Mouse (Mus musculus) midbrain, embryonic 10.5 days (tissue): ENCODE results near the gene Ttyh3. TPM values are rescaled to one million over a fixed set of nuclear protein-coding genes. Genes with fewer than 3 reads are reported as not detected.

ENCODE experiments used
- DNase-seq: peaks from one replicate; pipeline ENCODE4 v3.0.0-alpha.2; 2017; ENCODE audit warnings: low spot score
- H3K27ac ChIP-seq: fragments of 300-500 bp; sonication (generic); replicated peaks from 2 replicates; pipeline ENCODE4 v1.5.1; 2016; ENCODE audit warnings: mild to moderate bottlenecking
- H3K27me3 ChIP-seq: fragments of 300-500 bp; sonication (generic); 2 replicates; pipeline ENCODE4 v1.6.1; 2016; ENCODE audit warnings: low read depth, mild to moderate bottlenecking; ENCODE audit not compliant: poor library complexity, severe bottlenecking
- H3K36me3 ChIP-seq: fragments of 300-500 bp; sonication (generic); 2 replicates; pipeline ENCODE4 v1.6.1; 2016; ENCODE audit warnings: mild to moderate bottlenecking, moderate library complexity
- H3K4me1 ChIP-seq: fragments of 300-500 bp; sonication (generic); 2 replicates; pipeline ENCODE4 v1.6.1; 2016
- H3K4me3 ChIP-seq: fragments of 300-500 bp; sonication (generic); 2 replicates; pipeline ENCODE4 v1.5.1; 2016; ENCODE audit warnings: mild to moderate bottlenecking, moderate library complexity
- H3K9me3 ChIP-seq: fragments of 300-500 bp; sonication (generic); replicated peaks from 2 replicates; pipeline ENCODE4 v1.6.1; 2016; ENCODE audit warnings: mild to moderate bottlenecking
- WGBS: fragments of 180-500 bp; shearing (Covaris S2); methylation state at CpG from one replicate; pipeline ENCODE4 v1.1.7; 2016; 5-methylcytosine and 5-hydroxymethylcytosine counted together
- polyA plus RNA-seq: library from polyadenylated mRNA; unstranded; fragments of >200 nt; fragmentation: Nextera tagmentation; extraction: Ambion mirVana; gene quantifications from 2 replicates; pipeline ENCODE4 v1.2.1, GENCODE M21; 2016

Ttyh3 gene
- polyA plus RNA-seq, 1 experiment from 2014 or later, result 28.6 TPM

DNA sequence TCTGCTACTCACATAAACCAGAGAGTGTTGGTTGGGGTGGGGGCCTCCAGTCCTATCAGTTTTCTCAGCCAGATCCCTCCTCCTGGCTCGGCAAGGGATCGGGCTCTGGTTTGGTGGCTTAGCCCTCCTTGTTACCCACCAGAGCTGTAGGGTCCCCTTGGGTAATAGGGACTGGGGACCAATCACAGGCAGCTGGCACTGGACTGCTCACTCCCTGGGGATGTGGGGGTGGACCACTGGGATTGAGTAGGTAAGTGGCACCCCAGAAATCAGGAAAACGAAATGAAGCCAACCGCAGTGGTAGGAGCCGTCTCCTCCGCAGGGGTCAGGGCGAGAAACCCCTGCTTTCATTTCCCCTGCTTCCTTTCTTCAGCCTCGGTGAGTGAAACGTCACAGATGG is 27.7 kb downstream of the Ttyh3 start:
- H3K4me3 ChIP-seq, result no peak overlapping the region
- DNase-seq, result no peak
- no peaks in the 10 kb centered on the region for H3K9me3 ChIP-seq
- 72% methylated on average over 9 of the region's 9 CpGs for WGBS
- H3K4me1 ChIP-seq, result peaks cover 22% of the 10 kb centered on the region
- H3K36me3 ChIP-seq, result peaks cover 74% of the 10 kb centered on the region
- peak overlapping the region; percentile 38; the same call in 1 of the 2 replicates for H3K27ac ChIP-seq
- no peaks in the 10 kb centered on the region for H3K27me3 ChIP-seq

DNA sequence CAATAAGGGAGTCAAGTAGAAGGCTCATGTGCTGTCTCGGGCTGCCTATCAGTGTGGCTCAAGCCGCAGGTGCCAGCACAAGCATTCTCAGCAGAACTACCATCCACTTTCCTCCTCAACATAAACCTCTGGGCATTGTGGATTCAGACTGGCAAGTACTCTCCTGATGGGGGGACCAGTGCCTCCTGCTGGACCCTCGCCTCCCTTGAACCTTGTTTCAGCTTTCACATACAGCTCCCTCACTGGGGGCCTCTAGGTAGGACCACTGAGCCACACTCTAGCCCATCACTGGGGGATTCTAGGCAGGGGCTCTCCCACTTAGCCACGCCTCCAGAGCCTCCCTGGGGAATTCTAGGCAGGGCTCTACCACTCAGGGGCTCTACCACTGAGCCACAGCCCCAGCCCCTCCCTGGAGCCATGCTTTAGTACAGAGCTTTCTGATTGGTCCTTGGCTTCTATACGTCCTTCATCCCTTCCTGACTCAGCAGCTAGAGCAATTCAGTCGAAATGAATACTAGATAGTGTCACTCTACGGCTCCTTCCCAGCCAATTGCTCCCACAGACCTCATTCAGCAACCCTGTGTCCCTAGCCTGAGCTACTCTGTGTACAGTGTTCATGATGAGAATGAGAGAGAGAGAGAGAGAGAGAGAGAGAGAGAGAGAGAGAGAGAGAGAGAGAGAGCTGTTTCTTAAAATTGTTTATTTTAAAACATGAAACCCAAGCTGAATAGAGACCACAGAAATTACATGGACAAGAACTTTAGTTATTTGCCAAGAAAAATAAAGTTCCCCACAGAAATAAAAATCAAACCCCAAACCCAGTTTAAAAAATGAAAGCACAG is 28.7 kb downstream of the Ttyh3 start:
- Histone ChIP-seq H3K4me3 (no peak overlapping the region), H3K27ac (0 out of 2 replicates have a peak overlapping the region, but pooled peaks have one; percentile 10), H3K9me3 (no peaks in the 10 kb centered on the region), H3K36me3 (peaks cover 73% of the 10 kb centered on the region), H3K27me3 (no peaks in the 10 kb centered on the region), H3K4me1 (peaks cover 25% of the 10 kb centered on the region)
- DNase-seq, result peak; percentile 48
- WGBS, result 64% methylated on average over 7 of the region's 7 CpGs

DNA sequence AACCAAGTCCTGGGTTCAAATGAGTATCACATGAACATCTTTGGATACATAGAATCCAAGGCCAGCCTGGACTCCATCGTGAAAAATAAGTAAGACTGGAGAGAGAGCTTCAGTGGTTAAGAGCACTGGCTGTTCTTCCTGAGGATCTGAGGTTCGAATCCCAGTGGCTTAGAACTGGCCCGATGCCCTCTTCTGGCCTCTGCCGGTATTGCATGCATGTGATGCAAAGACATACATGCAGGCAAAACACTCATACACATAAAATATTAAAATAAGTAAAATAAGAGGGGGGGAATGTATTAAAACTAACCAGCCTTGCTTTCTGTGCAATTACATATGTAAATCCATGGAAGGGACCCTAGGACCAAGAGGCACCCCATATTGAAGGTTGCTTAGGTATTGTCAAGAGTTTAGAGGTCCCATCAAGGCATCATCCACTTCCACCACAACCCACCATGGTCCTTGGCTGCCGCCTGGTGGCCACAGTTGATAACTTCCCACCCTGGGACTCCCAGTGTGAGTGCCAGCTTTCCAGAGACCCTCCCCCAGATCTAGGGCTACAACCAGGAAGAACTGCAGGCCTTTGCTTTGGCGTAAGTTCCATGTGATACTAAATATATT is 29.6 kb downstream of the Ttyh3 start:
- no peak overlapping the region for H3K27ac ChIP-seq
- H3K4me3 ChIP-seq, result no peak overlapping the region
- H3K9me3 ChIP-seq, result no peaks in the 10 kb centered on the region
- 22% methylated on average over 6 of the region's 6 CpGs for WGBS
- peaks cover 33% of the 10 kb centered on the region for H3K4me1 ChIP-seq
- H3K36me3 ChIP-seq, result peaks cover 73% of the 10 kb centered on the region
- peak; percentile 87 for DNase-seq
- no peaks in the 10 kb centered on the region for H3K27me3 ChIP-seq

DNA sequence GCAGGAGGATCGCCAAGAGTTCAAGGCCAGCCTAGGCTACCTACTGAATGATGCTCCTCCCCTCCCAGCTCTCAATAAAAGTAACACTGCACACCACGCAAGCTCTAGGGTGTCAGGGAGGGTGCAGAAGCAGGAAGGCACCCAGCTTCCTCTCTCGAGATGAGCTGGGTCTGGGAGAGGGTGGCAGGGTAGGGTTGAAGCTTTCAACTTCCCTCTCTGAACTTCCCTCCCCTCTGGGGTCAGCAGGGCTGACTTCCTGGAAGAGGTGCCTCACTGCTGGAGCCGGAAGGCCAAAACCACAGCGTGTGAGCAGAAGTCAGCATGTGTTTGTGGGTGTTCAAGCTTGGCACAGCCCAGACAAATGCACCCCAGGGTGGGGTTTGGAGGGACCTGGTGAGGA is 31.1 kb downstream of the Ttyh3 start:
- H3K27ac ChIP-seq, result peak overlapping the region; percentile 33
- H3K4me3 ChIP-seq, result no peak overlapping the region
- H3K36me3 ChIP-seq, result peaks cover 73% of the 10 kb centered on the region
- WGBS, result 81% methylated on average over 5 of the region's 5 CpGs
- no peak for DNase-seq
- peaks cover 43% of the 10 kb centered on the region for H3K4me1 ChIP-seq
- H3K27me3 ChIP-seq, result peaks cover 6% of the 10 kb centered on the region; the same call in 1 of the 2 replicates
- H3K9me3 ChIP-seq, result no peaks in the 10 kb centered on the region

DNA sequence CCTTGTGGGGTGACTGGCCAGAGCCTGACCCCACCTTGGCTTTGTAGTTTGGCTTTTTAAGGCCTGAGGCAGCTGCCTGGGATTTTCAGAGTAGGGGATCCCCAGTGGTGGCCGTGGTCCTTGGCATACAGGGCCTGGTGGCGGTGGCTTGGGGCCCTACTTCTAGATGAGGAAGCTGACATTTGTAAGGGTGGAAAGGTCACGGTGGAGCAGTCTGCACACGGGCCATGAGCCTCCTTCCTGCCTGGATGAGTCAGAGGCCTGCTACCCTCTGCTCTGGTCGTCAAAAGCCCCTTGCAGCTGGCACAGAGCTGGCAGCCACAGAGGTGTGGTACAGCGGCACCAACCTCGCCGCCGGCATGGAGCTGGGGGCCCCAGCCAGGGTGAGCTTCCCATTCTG is 32.1 kb downstream of the Ttyh3 start:
- Histone ChIP-seq H3K9me3 (no peaks in the 10 kb centered on the region), H3K4me1 (peaks cover 48% of the 10 kb centered on the region), H3K27me3 (peaks cover 14% of the 10 kb centered on the region), H3K36me3 (peaks cover 71% of the 10 kb centered on the region), H3K4me3 (0 out of 2 replicates have a peak overlapping the region, but pooled peaks have one; percentile 9), H3K27ac (peak overlapping the region; percentile 69)
- 78% methylated on average over 9 of the region's 9 CpGs for WGBS
- DNase-seq, result no peak

DNA sequence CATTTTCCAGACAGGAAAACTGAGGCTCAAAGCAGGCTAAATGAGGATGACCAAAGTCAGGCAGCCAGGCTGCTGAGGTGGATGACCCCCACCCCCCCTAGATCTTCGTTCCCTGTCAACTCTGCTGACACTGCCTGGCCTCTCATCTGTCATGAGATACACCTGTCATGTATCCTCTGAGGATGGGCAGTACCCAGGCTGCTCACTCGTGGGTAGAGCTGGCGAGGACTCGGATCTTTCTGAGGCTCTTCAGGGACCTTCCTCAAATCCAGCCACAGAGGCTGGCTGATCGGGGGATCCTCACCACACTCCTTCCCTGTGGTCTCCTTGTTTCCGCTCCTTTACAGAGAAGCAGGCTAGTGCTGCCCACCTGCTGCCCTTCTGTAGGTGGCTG is 32.7 kb downstream of the Ttyh3 start:
- Histone ChIP-seq H3K4me3 (no peak overlapping the region), H3K4me1 (peaks cover 48% of the 10 kb centered on the region), H3K27ac (peak overlapping the region; percentile 69), H3K27me3 (peaks cover 19% of the 10 kb centered on the region), H3K36me3 (peaks cover 65% of the 10 kb centered on the region), H3K9me3 (no peaks in the 10 kb centered on the region)
- WGBS, result 86% methylated on average over 6 of the region's 6 CpGs
- DNase-seq, result no peak

DNA sequence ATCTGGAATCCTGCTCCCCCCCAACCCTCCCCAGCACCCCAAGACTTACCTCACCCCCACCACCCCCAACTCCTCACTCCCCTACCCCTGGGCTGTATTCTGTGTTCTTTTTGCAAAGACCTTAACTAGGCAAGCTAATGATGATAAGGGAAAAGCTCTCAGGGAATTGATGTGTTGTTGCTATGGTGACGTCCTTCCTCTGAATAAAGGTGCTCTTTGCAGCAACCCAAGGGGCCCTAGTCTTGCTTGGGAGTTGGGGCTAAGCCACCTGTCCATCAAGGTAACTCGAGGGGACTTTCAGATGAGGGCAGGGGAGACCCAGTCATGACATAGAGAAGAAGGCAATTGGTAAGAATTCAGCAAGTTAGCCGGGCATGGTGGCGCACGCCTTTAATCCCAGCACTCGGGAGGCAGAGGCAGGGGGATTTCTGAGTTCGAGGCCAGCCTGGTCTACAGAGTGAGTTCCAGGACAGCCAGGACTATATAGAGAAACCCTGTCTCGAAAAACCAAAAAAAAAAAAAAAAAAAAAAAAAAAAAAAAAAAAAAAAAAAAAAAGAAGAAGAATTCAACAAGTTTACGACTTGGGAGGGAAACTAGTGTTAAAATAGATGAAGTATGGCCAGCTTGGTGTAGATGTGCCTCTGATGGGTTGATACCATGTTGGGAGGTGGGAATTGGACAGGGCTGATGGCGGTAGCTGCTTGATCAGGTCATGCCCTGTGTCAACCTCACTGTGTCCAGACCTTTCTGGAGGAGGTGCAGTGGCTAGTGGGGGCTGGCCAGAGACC is 33.3 kb downstream of the Ttyh3 start:
- H3K9me3 ChIP-seq, result no peaks in the 10 kb centered on the region
- no peak overlapping the region; the same call in 1 of the 2 replicates for H3K27ac ChIP-seq
- H3K4me1 ChIP-seq, result peaks cover 54% of the 10 kb centered on the region
- DNase-seq, result no peak
- H3K36me3 ChIP-seq, result peaks cover 67% of the 10 kb centered on the region
- no peak overlapping the region for H3K4me3 ChIP-seq
- H3K27me3 ChIP-seq, result peaks cover 19% of the 10 kb centered on the region
- 82% methylated on average over 10 of the region's 10 CpGs for WGBS

DNA sequence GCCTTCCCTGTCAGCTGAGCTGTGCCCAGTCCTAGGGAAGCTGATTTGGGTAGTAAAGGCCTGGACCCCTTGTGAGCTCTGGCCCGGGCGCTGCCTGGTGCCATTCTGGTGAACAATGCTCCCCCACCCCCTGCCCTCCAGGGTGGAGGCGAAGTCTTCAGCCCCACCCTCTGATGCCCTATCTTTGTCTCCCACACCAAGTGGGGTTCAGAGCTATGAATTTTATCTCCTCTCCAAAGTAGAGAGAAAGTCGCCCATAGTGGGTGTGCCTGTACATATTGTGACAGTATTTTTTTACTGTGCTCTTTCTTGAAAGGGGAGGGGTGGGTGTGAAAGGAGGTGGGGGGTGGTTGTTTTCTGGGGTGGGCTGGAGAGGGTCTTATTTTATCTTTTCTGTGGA is 34.0 kb downstream of the Ttyh3 start:
- peak overlapping the region; percentile 14; the same call in 1 of the 2 replicates for H3K27ac ChIP-seq
- H3K9me3 ChIP-seq, result no peaks in the 10 kb centered on the region
- H3K36me3 ChIP-seq, result peaks cover 73% of the 10 kb centered on the region
- WGBS, result 88% methylated on average over 4 of the region's 4 CpGs
- no peak overlapping the region for H3K4me3 ChIP-seq
- no peak for DNase-seq
- peaks cover 61% of the 10 kb centered on the region for H3K4me1 ChIP-seq
- H3K27me3 ChIP-seq, result peaks cover 24% of the 10 kb centered on the region

DNA sequence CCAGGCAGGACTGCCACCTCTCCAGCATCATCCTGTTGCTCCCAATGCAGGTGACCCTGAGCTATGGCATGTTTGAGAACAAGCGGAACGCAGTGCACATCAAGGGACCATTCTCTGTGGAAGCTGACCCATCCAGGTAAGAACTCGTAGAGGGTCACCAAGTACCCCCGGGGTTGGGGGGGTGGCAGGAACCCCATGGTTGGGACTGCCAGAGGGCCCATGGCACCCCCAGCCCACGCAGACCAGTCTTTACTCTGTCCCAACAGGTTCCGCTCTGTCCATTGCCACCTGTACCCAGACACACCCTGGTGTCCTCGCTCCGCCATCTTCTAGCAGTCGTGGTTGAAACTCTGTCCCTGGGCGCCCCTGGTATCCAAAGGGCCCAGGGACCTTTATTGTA is 34.7 kb downstream of the Ttyh3 start:
- Histone ChIP-seq H3K36me3 (peaks cover 79% of the 10 kb centered on the region), H3K27me3 (peaks cover 31% of the 10 kb centered on the region), H3K4me1 (peaks cover 68% of the 10 kb centered on the region), H3K4me3 (no peak overlapping the region), H3K27ac (peak overlapping the region; percentile 30), H3K9me3 (no peaks in the 10 kb centered on the region)
- whole genome bisulfite sequencing, result 97% methylated on average over 10 of the region's 10 CpGs
- no peak for DNase-seq

DNA sequence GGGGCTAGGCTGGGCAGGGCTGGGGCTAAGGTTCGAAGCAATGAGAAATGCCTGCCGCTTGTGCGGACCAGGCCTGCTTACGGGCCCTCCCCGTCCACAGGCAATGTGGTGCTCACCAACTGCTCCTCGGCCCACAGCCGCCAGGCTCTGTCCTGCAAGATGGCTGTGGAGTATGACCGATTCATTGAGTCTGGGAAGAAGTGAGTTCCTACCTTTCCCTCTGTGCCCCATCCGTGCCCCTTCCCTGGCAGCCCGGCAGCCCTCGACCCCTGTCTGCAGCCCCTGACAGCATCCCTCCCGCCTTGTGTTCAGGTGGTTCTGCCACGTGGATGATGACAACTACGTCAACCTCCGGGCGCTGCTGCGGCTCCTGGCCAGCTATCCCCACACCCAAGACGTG is 36.6 kb downstream of the Ttyh3 start:
- Histone ChIP-seq H3K36me3 (peaks cover 68% of the 10 kb centered on the region), H3K4me1 (peaks cover 83% of the 10 kb centered on the region), H3K27me3 (peaks cover 45% of the 10 kb centered on the region), H3K4me3 (peak overlapping the region; percentile 92), H3K9me3 (no peaks in the 10 kb centered on the region), H3K27ac (peak overlapping the region; percentile 98)
- DNase-seq, result no peak
- whole genome bisulfite sequencing, result 31% methylated on average over 18 of the region's 18 CpGs

DNA sequence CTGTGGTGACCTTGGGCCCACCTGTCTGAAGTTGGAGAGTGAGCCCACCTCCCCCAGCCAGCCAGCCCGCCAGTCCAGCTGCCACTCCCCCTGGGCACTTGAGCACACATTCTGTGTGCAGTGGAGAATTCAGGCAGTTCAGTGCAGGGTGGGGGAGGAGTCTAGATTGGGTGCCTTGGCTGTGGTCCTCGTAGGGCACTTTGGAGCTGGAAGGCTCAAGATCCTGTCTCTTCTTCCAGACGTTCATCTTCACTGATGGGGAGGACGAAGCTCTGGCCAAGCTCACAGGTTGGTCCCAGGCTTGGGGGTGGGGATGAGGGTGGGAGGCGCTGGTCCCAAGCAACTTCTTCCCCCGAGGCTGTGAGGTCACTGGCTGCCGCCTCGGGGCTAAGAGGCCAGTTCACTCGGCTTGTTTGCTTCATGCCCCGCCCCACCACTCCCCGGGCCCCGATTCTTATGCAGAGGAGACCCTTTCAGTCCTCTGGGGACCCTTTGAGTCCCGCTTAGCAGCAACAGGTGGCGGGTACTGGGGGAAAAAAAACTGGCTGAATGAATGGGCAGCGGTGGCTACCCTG is 37.1 kb downstream of the Ttyh3 start:
- H3K27ac ChIP-seq, result peak overlapping the region; percentile 98
- H3K9me3 ChIP-seq, result no peaks in the 10 kb centered on the region
- 8% methylated on average over 15 of the region's 15 CpGs for WGBS
- H3K27me3 ChIP-seq, result peaks cover 50% of the 10 kb centered on the region
- H3K36me3 ChIP-seq, result peaks cover 63% of the 10 kb centered on the region
- DNase-seq, result peak; percentile 88
- peaks cover 85% of the 10 kb centered on the region for H3K4me1 ChIP-seq
- peak overlapping the region; percentile 92 for H3K4me3 ChIP-seq

DNA sequence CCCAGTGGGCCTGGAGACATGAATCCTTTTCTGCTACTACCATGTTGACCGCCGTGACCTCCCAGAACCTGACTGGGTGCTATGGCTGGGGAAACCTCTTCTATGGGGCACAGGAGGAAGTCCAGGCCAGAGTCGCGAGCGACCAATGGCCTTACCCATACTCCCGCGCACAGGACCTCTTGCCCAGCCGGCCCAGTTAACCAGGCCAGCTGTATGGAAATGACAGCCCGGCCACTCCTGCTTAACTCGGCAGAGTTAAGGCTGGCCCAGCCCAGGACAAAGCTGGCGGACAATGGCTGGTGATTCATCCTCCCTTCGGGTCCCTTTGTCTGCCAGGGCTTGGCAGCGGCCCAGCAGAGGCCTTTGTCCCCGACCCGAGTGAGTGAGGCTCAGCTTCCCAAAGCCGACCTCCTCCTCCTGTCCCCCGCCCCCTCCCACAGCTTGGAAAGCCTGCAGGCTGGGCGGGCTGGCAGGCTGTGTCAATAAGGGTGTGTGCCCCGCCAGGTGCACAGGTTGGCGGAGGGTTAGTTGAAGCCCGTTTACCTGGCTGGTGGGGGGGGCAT is 37.7 kb downstream of the Ttyh3 start:
- H3K36me3 ChIP-seq, result peaks cover 57% of the 10 kb centered on the region
- no peaks in the 10 kb centered on the region for H3K9me3 ChIP-seq
- peak overlapping the region; percentile 92 for H3K4me3 ChIP-seq
- H3K4me1 ChIP-seq, result peaks cover 85% of the 10 kb centered on the region
- peaks cover 55% of the 10 kb centered on the region for H3K27me3 ChIP-seq
- WGBS, result 3% methylated on average over 21 of the region's 21 CpGs
- peak; percentile 93 for DNase-seq
- H3K27ac ChIP-seq, result peak overlapping the region; percentile 98
